Mouse (Mus musculus): ENCODE data around the gene Akip1.

Akip1 gene

GRCm38 (mm10) chr7:109707023-109707785 lies 3.7 kb downstream of the Akip1 start:
- DNase-seq (ENCODE audit: low read depth, low spot score): peak; percentile 27

- DNase-seq (ENCODE audit: low read depth, low spot score): no peak
Measured at GRCm38 (mm10) chr7:109708961-109709382, 5.5 kb downstream of the Akip1 start.

- DNase-seq (ENCODE audit: low read depth, low spot score): no peak
Measured at GRCm38 (mm10) chr7:109710069-109710468, 6.6 kb downstream of the Akip1 start.

GRCm38 (mm10) chr7:109712198-109712597 lies 8.7 kb downstream of the Akip1 start:
- no peak for DNase-seq (ENCODE audit: low read depth, low spot score)

GRCm38 (mm10) chr7:109713434-109713982 lies 10.0 kb downstream of the Akip1 start:
- DNase-seq (ENCODE audit: low read depth, low spot score): no peak

- no peak for DNase-seq (ENCODE audit: low read depth, low spot score)
Measured at GRCm38 (mm10) chr7:109719286-109719685, 15.8 kb downstream of the Akip1 start.

GRCm38 (mm10) chr7:109722618-109723017 lies 19.1 kb downstream of the Akip1 start:
- peak; percentile 20 for DNase-seq (ENCODE audit: low read depth, low spot score)

- DNase-seq (ENCODE audit: low read depth, low spot score): no peak
Measured at GRCm38 (mm10) chr7:109723114-109723513, 19.6 kb downstream of the Akip1 start.

GRCm38 (mm10) chr7:109723697-109724096 lies 20.2 kb downstream of the Akip1 start, which contains the start of gene BC051019:
Gene BC051019, minus strand, starts transcription at chr7:109723850.
- no peak for DNase-seq (ENCODE audit: low read depth, low spot score)

- no peak for DNase-seq (ENCODE audit: low read depth, low spot score)
Measured at GRCm38 (mm10) chr7:109731626-109732025, 28.1 kb downstream of the Akip1 start, which contains the start of gene Ascl3. Gene Ascl3, minus strand, starts transcription at chr7:109731726.

- DNase-seq (ENCODE audit: low read depth, low spot score): no peak
Measured at GRCm38 (mm10) chr7:109734806-109735205, 31.3 kb downstream of the Akip1 start.

GRCm38 (mm10) chr7:109739822-109740370 lies 36.4 kb downstream of the Akip1 start:
- DNase-seq (ENCODE audit: low read depth, low spot score): no peak

- no peak for DNase-seq (ENCODE audit: low read depth, low spot score)
Measured at GRCm38 (mm10) chr7:109741060-109741459, 37.6 kb downstream of the Akip1 start.

GRCm38 (mm10) chr7:109741703-109742102 lies 38.2 kb downstream of the Akip1 start:
- no peak for DNase-seq (ENCODE audit: low read depth, low spot score)

GRCm38 (mm10) chr7:109747747-109748146 lies 44.3 kb downstream of the Akip1 start:
- no peak for DNase-seq (ENCODE audit: low read depth, low spot score)

- peak; percentile 28 for DNase-seq (ENCODE audit: low read depth, low spot score)
Measured at GRCm38 (mm10) chr7:109751427-109752007, 48.0 kb downstream of the Akip1 start.

GRCm38 (mm10) chr7:109752008-109752925 lies 48.8 kb downstream of the Akip1 start, which contains the start of gene Tmem9b:
Gene Tmem9b, minus strand, starts transcription at chr7:109752875.
- DNase-seq (ENCODE audit: low read depth, low spot score): peak; percentile 62

GRCm38 (mm10) chr7:109754034-109754433 lies 50.5 kb downstream of the Akip1 start:
- no peak for DNase-seq (ENCODE audit: low read depth, low spot score)

GRCm38 (mm10) chr7:109756291-109756690 lies 52.8 kb downstream of the Akip1 start:
- no peak for DNase-seq (ENCODE audit: low read depth, low spot score)
